Mouse (Mus musculus): ENCODE data around the gene Snip1.

- no peak for TF ChIP-seq GATA1 (IDR thresholded peaks at IDR 0.05; ENCODE audit: low read length)
- TF ChIP-seq TAL1 (IDR thresholded peaks at IDR 0.05; ENCODE audit: low read length) = no peak
Observed at GRCm38 (mm10) chr4:125078698-125079097, 12.2 kb downstream of the Snip1 start.
